Mouse (Mus musculus) liver, postnatal 0 days (tissue): Measurements from ENCODE around the gene Myog.

Source experiments
- CTCF ChIP-seq: sonication (generic); IDR thresholded peaks from 2 replicates; pipeline ENCODE4 v1.5.1; 2016; ENCODE audit warnings: antibody characterized with exemption, low read depth
- EP300 ChIP-seq: IDR thresholded peaks from 2 replicates; pipeline ENCODE4 v1.6.1; 2016; ENCODE audit warnings: antibody characterized with exemption, low read depth, mild to moderate bottlenecking

DNA sequence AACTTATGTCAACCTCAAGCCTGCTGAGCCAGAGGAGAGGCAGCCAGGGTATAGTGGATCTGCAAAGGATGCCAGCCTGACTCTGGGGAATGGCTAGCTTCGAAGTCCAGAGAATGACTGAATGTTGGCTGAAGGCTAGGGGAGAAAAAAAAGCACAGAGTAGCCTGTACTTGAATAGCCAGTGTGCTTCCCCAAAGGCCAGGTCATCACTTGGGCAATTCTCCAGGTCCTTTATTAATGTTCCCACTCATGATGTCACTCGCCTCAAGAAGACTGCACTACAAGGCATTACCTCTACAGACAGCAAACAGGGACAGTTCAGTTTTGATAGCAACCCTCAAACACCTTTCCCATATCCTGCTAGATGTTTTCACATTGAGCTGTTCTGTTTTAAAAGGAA, 20.5 kb downstream of the Myog start:
- TF ChIP-seq CTCF (no peak), EP300 (no peak)
